Mouse (Mus musculus) lung, adult 2 months (tissue): ENCODE data around the gene Aqp12. TPM values are rescaled to one million over a fixed set of nuclear protein-coding genes. Genes with fewer than 3 reads are reported as not detected.
A peak's percentile ranks its signal among the peaks of the same experiment; 100 is the strongest.
"Not testable (repeated sequence)": the region's sequence is repeated elsewhere in the genome, so short reads cannot be mapped to it uniquely, and the experiment has no call there.

Source experiments
- DNase-seq: peaks from one replicate; pipeline ENCODE4 v3.0.0; 2022
- H3K4me1 ChIP-seq: fragments of 200-500 bp; 2 replicates; pipeline ENCODE4 v1.6.1; 2011; ENCODE audit warnings: low read length; ENCODE audit not compliant: control insufficient read depth, insufficient read depth
- H3K4me3 ChIP-seq: fragments of 200-500 bp; replicated peaks from 2 replicates; pipeline ENCODE3; 2011; ENCODE audit warnings: low read depth, mild to moderate bottlenecking, control low read depth, low read length; ENCODE audit errors: extremely low read depth
- CTCF ChIP-seq: fragments of 200-500 bp; IDR thresholded peaks from 2 replicates; pipeline ENCODE4 v1.5.1; 2011; ENCODE audit warnings: mild to moderate bottlenecking, low read length, control low read depth; ENCODE audit not compliant: insufficient read depth
- POLR2A ChIP-seq: fragments of 200-500 bp; IDR thresholded peaks from 2 replicates; pipeline ENCODE4 v1.6.1; 2011; ENCODE audit warnings: low read depth, mild to moderate bottlenecking, control low read depth, low read length, borderline replicate concordance; ENCODE audit errors: extremely low read depth
- WGBS: fragments of 180-500 bp; shearing (Covaris S2); methylation state at CpG from one replicate; pipeline ENCODE4 v1.1.7; 2018; 5-methylcytosine and 5-hydroxymethylcytosine counted together
- polyA plus RNA-seq: library from polyadenylated mRNA; depleted of rRNA; stranded (reverse); fragments of >200 nt; gene quantifications from 2 replicates; pipeline ENCODE4 v1.2.3, GENCODE M21; 2012; rRNA removed

Gene Aqp12
- polyA plus RNA-seq: 0.14 TPM in 1 of 2 replicates, not detected in the other

DNA sequence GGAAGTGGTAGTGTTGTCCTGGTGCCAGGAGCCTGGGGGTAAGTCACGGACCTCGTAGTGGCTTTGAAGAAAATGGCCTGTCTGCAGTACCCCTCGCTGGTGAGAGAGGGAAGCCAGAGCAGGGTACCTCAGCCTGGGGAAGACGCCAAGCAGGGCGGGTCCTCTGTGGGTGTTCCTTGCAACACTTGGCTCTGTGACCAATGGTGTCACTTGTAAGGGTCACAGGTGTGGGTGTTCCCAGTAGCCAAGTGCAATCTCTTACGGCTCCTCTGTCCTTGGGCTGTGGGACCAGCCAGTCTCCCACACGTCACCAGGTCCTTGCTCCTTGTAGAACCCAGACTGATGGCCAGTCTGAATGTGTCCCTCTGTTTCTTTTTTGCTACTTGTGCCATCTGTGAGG, at the start of gene Aqp12:
Gene Aqp12 (plus strand): TSS at position 274 of the 400 bp plus-strand sequence.
- no peaks in the 10 kb centered on the region for H3K4me1 ChIP-seq
- WGBS: 59% methylated on average over 7 of the region's 7 CpGs
- no peak for DNase-seq

GRCm38 (mm10) chr1:92956571-92957335, 49.4 kb upstream of the Aqp12 start:
- not testable (repeated sequence) for H3K4me1 ChIP-seq, H3K4me3 ChIP-seq
- WGBS: 4% methylated on average over 11 of the region's 11 CpGs
- peak; percentile 60 for DNase-seq
- TF ChIP-seq CTCF: peak; percentile 23; the same call in 1 of the 2 replicates

More for the DNA sequence above, at the start of gene Aqp12:
- H3K4me3 ChIP-seq: no peak within 1 kb of the TSS
- TF ChIP-seq POLR2A (no peak), CTCF (no peak)

DNA sequence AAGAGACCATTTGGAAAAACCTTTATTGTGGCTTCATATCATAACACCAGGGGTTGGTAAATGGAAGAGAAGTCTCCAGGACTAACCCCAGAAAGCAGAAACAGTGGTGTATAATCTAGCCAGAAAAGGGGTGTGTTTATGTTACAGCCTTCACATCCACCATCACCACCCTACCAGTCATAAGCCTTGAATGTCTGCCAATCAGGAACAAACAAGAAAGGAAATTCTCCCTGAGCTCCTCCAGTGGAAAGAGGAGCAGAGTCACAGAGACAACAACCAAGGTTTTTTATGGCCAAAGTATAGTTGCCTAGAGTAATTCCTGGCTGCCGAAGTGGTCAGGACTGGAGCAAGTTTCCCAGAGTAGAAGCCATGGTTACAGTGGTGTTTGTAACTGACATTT, 47.1 kb upstream of the Aqp12 start:
- WGBS: 42% methylated on average over 1 of the region's 1 CpGs

GRCm38 (mm10) chr1:92970791-92971190, 35.3 kb upstream of the Aqp12 start:
- WGBS: 89% methylated on average over 6 of the region's 6 CpGs
- H3K4me3 ChIP-seq, DNase-seq, H3K4me1 ChIP-seq: not testable (repeated sequence)

More for the DNA sequence above, 47.1 kb upstream of the Aqp12 start:
- H3K4me3 ChIP-seq: no peak overlapping the region
- H3K4me1 ChIP-seq: no peaks in the 10 kb centered on the region; the same call in 1 of the 2 replicates
- DNase-seq: no peak
- TF ChIP-seq CTCF (no peak), POLR2A (no peak)

DNA sequence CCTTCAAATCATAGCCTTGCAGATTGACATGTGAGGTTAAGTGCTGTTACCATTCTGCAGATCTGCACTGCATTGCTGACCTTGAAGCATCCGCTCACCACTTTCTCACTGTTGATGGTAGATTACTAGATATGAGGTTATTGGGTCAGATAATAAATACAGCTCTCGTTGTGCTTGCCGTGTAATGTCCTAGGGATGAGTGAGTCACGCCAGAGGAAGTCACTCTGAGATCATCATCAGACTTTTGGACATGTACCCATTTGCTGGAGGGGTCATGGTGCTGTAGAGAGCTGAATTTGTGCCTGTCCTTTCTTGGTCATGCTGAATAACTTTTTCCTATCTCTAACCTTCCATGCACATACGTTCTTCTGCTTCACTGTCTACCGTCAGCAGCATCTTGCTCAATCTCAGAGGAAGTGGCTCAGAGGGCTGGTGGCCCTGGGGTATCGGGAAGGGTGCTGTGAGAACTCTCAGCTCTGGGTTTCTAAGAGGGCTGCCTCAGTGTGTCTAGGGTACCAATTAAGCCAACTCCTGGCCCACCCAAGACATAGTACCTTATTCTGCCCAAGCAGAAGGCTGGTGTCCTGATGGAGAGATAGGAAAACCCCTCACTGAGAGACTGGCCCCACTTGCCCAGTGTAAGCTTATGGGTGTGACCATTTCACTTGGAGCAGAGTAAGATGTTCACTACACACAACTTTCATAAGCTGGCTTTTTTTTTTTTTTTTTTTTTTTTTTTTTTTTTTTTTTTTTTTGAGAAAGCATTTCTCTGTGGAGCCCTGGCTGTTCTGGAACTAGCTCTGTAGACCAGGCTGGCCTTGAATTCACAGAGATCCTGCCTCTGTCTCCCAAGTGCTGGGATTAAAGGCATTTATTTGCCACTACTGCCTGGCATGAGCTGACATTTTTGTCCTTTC, 34.0 kb upstream of the Aqp12 start:
- 69% methylated on average over 7 of the region's 7 CpGs for WGBS
- no peak for TF ChIP-seq POLR2A
- no peak for TF ChIP-seq CTCF
- Histone ChIP-seq H3K4me1 (no peaks in the 10 kb centered on the region; the same call in 1 of the 2 replicates), H3K4me3 (no peak overlapping the region)
- DNase-seq: no peak

DNA sequence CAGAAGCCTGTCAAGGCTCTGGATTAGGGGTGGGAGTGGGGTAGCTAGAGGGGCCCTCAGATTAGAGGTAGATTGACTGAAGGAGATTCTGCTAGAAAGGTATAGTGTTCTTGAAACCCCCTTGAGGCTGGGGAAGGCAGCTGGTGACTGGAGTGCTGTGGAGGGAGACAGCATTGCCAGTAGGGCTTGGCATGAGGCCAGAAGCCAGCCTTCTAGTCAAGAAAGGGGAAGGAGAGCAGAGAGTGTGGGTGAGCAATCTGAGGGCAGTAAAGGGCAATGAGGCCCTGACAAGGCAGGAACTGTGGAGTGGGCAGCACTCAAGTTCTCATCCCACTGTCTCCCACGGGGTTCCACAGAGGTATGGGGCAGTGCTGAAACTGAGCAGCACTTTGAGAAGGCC, 33.3 kb upstream of the Aqp12 start:
- no peak for DNase-seq
- TF ChIP-seq CTCF: no peak
- TF ChIP-seq POLR2A: 0 out of 2 replicates have a peak, but pooled peaks have one; percentile 12
- WGBS: 30% methylated on average over 1 of the region's 1 CpGs

DNA sequence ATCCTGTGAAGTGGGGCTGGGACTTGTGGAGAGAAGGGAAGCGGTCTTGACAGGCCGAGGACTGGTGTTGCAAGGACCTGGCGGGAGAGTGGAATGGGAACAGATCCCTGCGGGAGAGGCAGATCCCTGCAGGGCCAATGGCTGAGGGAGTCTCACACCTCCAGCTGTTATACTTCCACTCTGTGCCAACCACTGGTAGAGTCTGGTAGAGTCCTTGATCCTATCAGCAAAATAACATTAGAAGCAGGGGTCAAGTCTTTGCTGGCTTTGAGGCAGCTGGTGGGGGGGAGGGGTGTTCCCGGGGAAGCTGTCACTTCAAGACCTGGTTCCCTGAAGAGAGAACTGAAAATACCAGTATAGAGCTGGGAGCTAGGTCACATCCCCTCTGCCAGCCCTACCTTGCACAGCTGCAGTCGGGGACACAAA, 30.0 kb upstream of the Aqp12 start:
- 37% methylated on average over 6 of the region's 6 CpGs for WGBS
- no peak overlapping the region for H3K4me3 ChIP-seq
- DNase-seq: no peak
- H3K4me1 ChIP-seq: peaks cover 7% of the 10 kb centered on the region
- no peak for TF ChIP-seq CTCF
- TF ChIP-seq POLR2A: no peak

More for the DNA sequence above, 33.3 kb upstream of the Aqp12 start:
- Histone ChIP-seq H3K4me3 (peak overlapping the region; percentile 21), H3K4me1 (no peaks in the 10 kb centered on the region; the same call in 1 of the 2 replicates)

GRCm38 (mm10) chr1:92978645-92979044, 27.5 kb upstream of the Aqp12 start:
- WGBS: 39% methylated on average over 7 of the region's 7 CpGs

GRCm38 (mm10) chr1:92979073-92979602, 27.0 kb upstream of the Aqp12 start:
- TF ChIP-seq CTCF: no peak
- no peak for TF ChIP-seq POLR2A
- no peak for DNase-seq
- peaks cover 9% of the 10 kb centered on the region for H3K4me1 ChIP-seq
- 31% methylated on average over 11 of the region's 11 CpGs for WGBS
- H3K4me3 ChIP-seq: no peak overlapping the region

More at GRCm38 (mm10) chr1:92978645-92979044, 27.5 kb upstream of the Aqp12 start:
- no peak overlapping the region for H3K4me3 ChIP-seq
- H3K4me1 ChIP-seq: peaks cover 9% of the 10 kb centered on the region
- no peak for TF ChIP-seq CTCF
- no peak for TF ChIP-seq POLR2A
- DNase-seq: no peak
